Mouse (Mus musculus) frontal cortex, adult (tissue): ENCODE measurements around the gene Bloc1s6.
A peak's percentile ranks its signal among the peaks of the same experiment; 100 is the strongest.

ENCODE experiments used
- ATAC-seq: cut with Nextera tagmentation; 2 replicates; pipeline ENCODE4 v1.9.2; 2017; ENCODE audit warnings: mild to moderate bottlenecking, moderate library complexity, mixed read lengths; ENCODE audit not compliant: low TSS enrichment

Gene Bloc1s6

GRCm38 (mm10) chr2:122765071-122765793, 26.9 kb downstream of the Bloc1s6 start, which contains the start of gene Sqor:
Gene Sqor, plus strand, starts transcription at chr2:122765237.
- peak; percentile 77 for ATAC-seq

- peak; percentile 23; the same call in 1 of the 2 replicates for ATAC-seq
Observed at GRCm38 (mm10) chr2:122765794-122766145, 27.5 kb downstream of the Bloc1s6 start.

- ATAC-seq, result no peak
Observed at GRCm38 (mm10) chr2:122771002-122771401, 32.7 kb downstream of the Bloc1s6 start.

GRCm38 (mm10) chr2:122772899-122773298, 34.6 kb downstream of the Bloc1s6 start:
- no peak for ATAC-seq

- no peak for ATAC-seq
Observed at GRCm38 (mm10) chr2:122775491-122775890, 37.2 kb downstream of the Bloc1s6 start.

GRCm38 (mm10) chr2:122776823-122777222, 38.5 kb downstream of the Bloc1s6 start:
- ATAC-seq, result peak; percentile 83

GRCm38 (mm10) chr2:122779967-122780366, 41.7 kb downstream of the Bloc1s6 start:
- no peak for ATAC-seq

GRCm38 (mm10) chr2:122780447-122780846, 42.1 kb downstream of the Bloc1s6 start:
- ATAC-seq, result no peak

- ATAC-seq, result no peak
Observed at GRCm38 (mm10) chr2:122781590-122782356, 43.5 kb downstream of the Bloc1s6 start.

GRCm38 (mm10) chr2:122783730-122784129, 45.4 kb downstream of the Bloc1s6 start:
- ATAC-seq, result no peak

- ATAC-seq, result no peak
Observed at GRCm38 (mm10) chr2:122784701-122785100, 46.4 kb downstream of the Bloc1s6 start.

- no peak for ATAC-seq
Observed at GRCm38 (mm10) chr2:122786167-122786566, 47.9 kb downstream of the Bloc1s6 start.

- no peak for ATAC-seq
Observed at GRCm38 (mm10) chr2:122789311-122789710, 51.0 kb downstream of the Bloc1s6 start.

GRCm38 (mm10) chr2:122789730-122790129, 51.4 kb downstream of the Bloc1s6 start:
- ATAC-seq, result no peak
